Mouse (Mus musculus) testis, adult 2 months (tissue): ENCODE data around the gene Hrh2. TPM values are rescaled to one million over a fixed set of nuclear protein-coding genes. Genes with fewer than 3 reads are reported as not detected.

Source experiments
- H3K27ac ChIP-seq: fragments of 200-500 bp; 2 replicates; pipeline ENCODE4 v1.5.1; 2012; ENCODE audit warnings: low read depth, low read length; ENCODE audit not compliant: control insufficient read depth, insufficient read depth
- H3K27me3 ChIP-seq: fragments of 200-500 bp; 2 replicates; pipeline ENCODE4 v1.6.1; 2012; ENCODE audit warnings: mild to moderate bottlenecking, low read length, moderate library complexity; ENCODE audit not compliant: control insufficient read depth, insufficient read depth
- H3K36me3 ChIP-seq: fragments of 200-500 bp; 2 replicates; pipeline ENCODE4 v1.6.1; 2012; ENCODE audit warnings: mild to moderate bottlenecking, low read length; ENCODE audit not compliant: control insufficient read depth, insufficient read depth
- H3K4me1 ChIP-seq: fragments of 200-500 bp; 2 replicates; pipeline ENCODE4 v1.6.1; 2012; ENCODE audit warnings: low read length; ENCODE audit not compliant: control insufficient read depth, insufficient read depth
- H3K4me3 ChIP-seq: fragments of 200-500 bp; 2 replicates; pipeline ENCODE4 v1.5.1; 2012; ENCODE audit warnings: low read depth, mild to moderate bottlenecking, low read length, moderate library complexity, mixed read lengths; ENCODE audit not compliant: control insufficient read depth
- CTCF ChIP-seq: fragments of 200-500 bp; IDR thresholded peaks from 2 replicates; pipeline ENCODE4 v1.5.1; 2012; ENCODE audit warnings: low read depth, mild to moderate bottlenecking, inconsistent platforms, low read length, moderate library complexity; ENCODE audit not compliant: control insufficient read depth, insufficient read depth, insufficient replicate concordance
- POLR2A ChIP-seq: fragments of 200-500 bp; IDR thresholded peaks from 2 replicates; pipeline ENCODE4 v1.6.1; 2012; ENCODE audit warnings: low read depth, mild to moderate bottlenecking, inconsistent platforms, low read length, moderate library complexity; ENCODE audit not compliant: control insufficient read depth
- polyA plus RNA-seq: library from polyadenylated mRNA; depleted of rRNA; stranded (reverse); fragments of >200 nt; gene quantifications from 2 replicates; pipeline ENCODE4 v1.2.3, GENCODE M21; 2012

Gene Hrh2
- polyA plus RNA-seq, 1 experiment = 0.12 TPM

- Histone ChIP-seq H3K27me3 (no peaks in the 10 kb centered on the region), H3K36me3 (no peaks in the 10 kb centered on the region), H3K4me3 (no peak overlapping the region), H3K27ac (no peak overlapping the region), H3K4me1 (no peaks in the 10 kb centered on the region)
- TF ChIP-seq CTCF (no peak), POLR2A (no peak)
These were observed 77.2 kb downstream of the Hrh2 start for GRCm38 (mm10) chr13:54269087-54269486.

GRCm38 (mm10) chr13:54269628-54270027, 77.7 kb downstream of the Hrh2 start:
- Histone ChIP-seq H3K4me1 (no peaks in the 10 kb centered on the region), H3K4me3 (no peak overlapping the region), H3K27ac (no peak overlapping the region), H3K36me3 (no peaks in the 10 kb centered on the region), H3K27me3 (no peaks in the 10 kb centered on the region)
- TF ChIP-seq CTCF (no peak), POLR2A (no peak)

DNA sequence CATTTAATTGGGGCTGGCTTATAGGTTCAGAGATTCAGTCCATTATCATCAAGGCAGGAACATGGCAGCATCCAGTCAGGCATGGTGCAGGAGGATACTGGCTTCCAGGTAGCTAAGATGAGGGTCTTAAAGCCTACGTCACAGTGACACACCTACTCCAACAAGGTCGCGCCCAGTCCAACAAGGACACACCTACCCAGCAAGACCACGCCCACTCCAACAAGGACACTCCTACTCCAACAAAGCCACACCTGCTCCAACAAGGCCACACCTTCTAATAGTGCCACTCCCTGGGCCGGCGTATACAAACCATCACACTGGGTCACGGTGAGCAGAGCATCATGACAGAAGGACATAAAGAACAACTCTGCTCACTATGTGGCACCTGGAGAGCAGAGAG, 80.1 kb downstream of the Hrh2 start:
- no peaks in the 10 kb centered on the region for H3K4me1 ChIP-seq

DNA sequence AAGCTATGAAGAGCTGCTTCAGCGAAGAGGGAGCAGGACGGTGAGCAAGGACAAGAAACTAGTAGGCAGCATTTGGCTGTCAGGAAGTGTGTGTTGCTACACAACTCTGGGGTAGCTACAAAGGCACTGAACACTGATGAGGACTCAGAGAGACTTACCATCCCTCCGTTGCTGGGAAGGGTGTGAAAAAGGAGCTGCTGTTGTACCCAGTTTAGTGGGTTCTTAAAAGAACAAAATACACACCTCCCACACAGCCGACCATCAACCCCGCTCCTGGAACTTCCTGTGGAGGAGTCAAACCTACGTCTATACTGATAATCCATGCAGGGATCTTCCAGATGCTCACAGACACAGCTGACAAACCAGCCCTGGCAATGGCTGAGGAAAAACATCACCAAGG, 85.5 kb downstream of the Hrh2 start:
- peaks cover 3% of the 10 kb centered on the region for H3K4me1 ChIP-seq
- no peak overlapping the region for H3K27ac ChIP-seq
- no peaks in the 10 kb centered on the region for H3K36me3 ChIP-seq
- no peak overlapping the region for H3K4me3 ChIP-seq
- TF ChIP-seq POLR2A (no peak), CTCF (no peak)
- no peaks in the 10 kb centered on the region for H3K27me3 ChIP-seq

More for the DNA sequence above, 80.1 kb downstream of the Hrh2 start:
- no peaks in the 10 kb centered on the region for H3K27me3 ChIP-seq
- no peak overlapping the region for H3K4me3 ChIP-seq
- H3K27ac ChIP-seq = no peak overlapping the region
- H3K36me3 ChIP-seq = no peaks in the 10 kb centered on the region
- TF ChIP-seq CTCF = no peak
- no peak for TF ChIP-seq POLR2A

DNA sequence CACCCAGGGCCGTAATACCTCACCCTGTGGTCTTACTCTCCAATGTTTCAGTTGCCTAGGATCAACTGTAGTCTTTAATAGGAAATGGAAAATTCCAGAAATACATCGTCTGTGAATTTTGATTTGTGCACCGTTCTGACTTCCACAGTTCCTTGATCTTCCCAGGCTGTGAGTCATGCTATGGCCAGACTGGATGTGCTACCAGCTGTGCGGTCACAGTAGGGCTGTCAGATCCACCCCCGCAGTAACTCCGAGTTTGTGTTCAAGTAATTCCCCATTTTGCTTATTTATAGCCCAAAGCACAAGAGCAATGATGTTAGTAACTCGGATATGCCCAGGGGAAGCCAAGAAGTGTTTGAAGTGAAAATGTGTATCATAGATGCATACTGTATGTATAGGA, 88.4 kb downstream of the Hrh2 start:
- Histone ChIP-seq H3K4me3 (no peak overlapping the region), H3K27ac (no peak overlapping the region), H3K27me3 (no peaks in the 10 kb centered on the region), H3K36me3 (no peaks in the 10 kb centered on the region), H3K4me1 (peaks cover 7% of the 10 kb centered on the region)
- TF ChIP-seq CTCF (no peak), POLR2A (no peak)

GRCm38 (mm10) chr13:54281149-54281548, 89.2 kb downstream of the Hrh2 start:
- Histone ChIP-seq H3K4me1 (peaks cover 7% of the 10 kb centered on the region), H3K4me3 (no peak overlapping the region), H3K27ac (no peak overlapping the region), H3K27me3 (no peaks in the 10 kb centered on the region), H3K36me3 (no peaks in the 10 kb centered on the region)
- TF ChIP-seq CTCF (no peak), POLR2A (no peak)

DNA sequence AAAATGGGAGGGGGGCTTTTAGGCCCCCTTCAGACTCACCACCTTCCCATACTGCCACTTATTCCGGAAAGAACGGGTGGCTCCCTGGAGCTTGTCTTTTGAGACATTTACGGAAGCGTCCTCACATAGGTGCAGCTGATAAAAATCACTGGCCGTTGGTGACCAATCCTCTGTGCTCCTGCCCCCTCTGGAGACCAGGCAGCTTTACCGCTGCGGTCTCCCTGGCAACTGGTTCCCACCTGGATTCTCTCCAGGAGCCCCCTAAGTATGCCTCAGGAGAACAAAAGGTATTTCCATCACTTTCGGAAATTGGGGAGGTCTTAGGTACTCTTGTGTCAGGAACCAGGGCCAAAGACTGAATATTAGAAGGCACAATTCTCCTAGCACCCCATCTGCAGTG, 89.7 kb downstream of the Hrh2 start:
- H3K4me3 ChIP-seq = no peak overlapping the region
- peaks cover 7% of the 10 kb centered on the region for H3K4me1 ChIP-seq
- TF ChIP-seq CTCF (no peak), POLR2A (no peak)
- H3K36me3 ChIP-seq = no peaks in the 10 kb centered on the region
- H3K27ac ChIP-seq = no peak overlapping the region
- no peaks in the 10 kb centered on the region for H3K27me3 ChIP-seq

- TF ChIP-seq POLR2A = no peak
- no peak for TF ChIP-seq CTCF
- no peak overlapping the region; the same call in 1 of the 2 replicates for H3K4me3 ChIP-seq
- H3K27ac ChIP-seq = no peak overlapping the region
These were observed 90.4 kb downstream of the Hrh2 start for GRCm38 (mm10) chr13:54282149-54282860.

More at GRCm38 (mm10) chr13:54282149-54282860, 90.4 kb downstream of the Hrh2 start:
- Histone ChIP-seq H3K27me3 (no peaks in the 10 kb centered on the region), H3K36me3 (no peaks in the 10 kb centered on the region), H3K4me1 (peaks cover 7% of the 10 kb centered on the region)
